Mouse (Mus musculus) heart, postnatal 0 days (tissue): Measurements from ENCODE around the gene Cd320. TPM values are rescaled to one million over a fixed set of nuclear protein-coding genes. Genes with fewer than 3 reads are reported as not detected.

ENCODE experiments used
- ATAC-seq: fragments of 200-750 bp; cut with Nextera tagmentation; 2 replicates; pipeline ENCODE4 v1.8.0; 2017; ENCODE audit warnings: low read depth, moderate number of reproducible peaks, moderate library complexity; ENCODE audit not compliant: insufficient read depth
- DNase-seq: peaks from one replicate; pipeline ENCODE4 v3.0.0-alpha.2; 2016; ENCODE audit warnings: low spot score
- H3K27ac ChIP-seq: fragments of 300-500 bp; sonication (generic); 2 replicates; pipeline ENCODE4 v1.5.1; 2014; ENCODE audit warnings: low read depth, mild to moderate bottlenecking
- H3K27me3 ChIP-seq: fragments of 300-500 bp; sonication (generic); 2 replicates; pipeline ENCODE4 v1.6.1; 2014; ENCODE audit warnings: low read length, mixed read lengths; ENCODE audit not compliant: control insufficient read depth, insufficient read depth
- H3K36me3 ChIP-seq: fragments of 300-500 bp; sonication (generic); replicated peaks from 2 replicates; pipeline ENCODE4 v1.6.1; 2014; ENCODE audit warnings: low read length, mixed read lengths; ENCODE audit not compliant: control insufficient read depth, insufficient read depth
- H3K4me1 ChIP-seq: fragments of 300-500 bp; sonication (generic); 2 replicates; pipeline ENCODE4 v1.6.1; 2014; ENCODE audit warnings: antibody characterized with exemption; ENCODE audit not compliant: control insufficient read depth, insufficient read depth
- H3K4me2 ChIP-seq: fragments of 300-500 bp; sonication (generic); 2 replicates; pipeline ENCODE4 v1.6.1; 2014; ENCODE audit warnings: low read depth, mild to moderate bottlenecking, low read length, moderate library complexity
- H3K4me3 ChIP-seq: fragments of 300-500 bp; sonication (generic); 2 replicates; pipeline ENCODE4 v1.5.1; 2014; ENCODE audit warnings: low read depth, low read length
- H3K9ac ChIP-seq: fragments of 300-500 bp; sonication (generic); replicated peaks from 2 replicates; pipeline ENCODE4 v1.6.1; 2014; ENCODE audit warnings: low read depth, low read length, mixed read lengths
- H3K9me3 ChIP-seq: fragments of 300-500 bp; sonication (generic); replicated peaks from 2 replicates; pipeline ENCODE4 v1.6.1; 2016; ENCODE audit warnings: low read length; ENCODE audit not compliant: control insufficient read depth
- CTCF ChIP-seq: IDR thresholded peaks from 2 replicates; pipeline ENCODE4 v1.5.1; 2016; ENCODE audit warnings: antibody characterized with exemption, control low read depth, low read depth
- EP300 ChIP-seq: IDR thresholded peaks from 2 replicates; pipeline ENCODE4 v1.6.1; 2016; ENCODE audit warnings: antibody characterized with exemption, low read depth
- WGBS: fragments of 180-500 bp; shearing (Covaris S2); extraction: QIAGEN DNeasy Blood & Tissue Kit; methylation state at CpG from one replicate; pipeline ENCODE4 v1.1.7; 2014; 5-methylcytosine and 5-hydroxymethylcytosine counted together
- polyA plus RNA-seq: library from polyadenylated mRNA; unstranded; fragments of >200 nt; fragmentation: Nextera tagmentation; extraction: Ambion mirVana; gene quantifications from 2 replicates; pipeline ENCODE4 v1.2.1, GENCODE M21; 2015
- total RNA-seq: library from RNA; depleted of rRNA; stranded (reverse); fragments of >200 nt; gene quantifications from 2 replicates; pipeline ENCODE4 v1.2.3, GENCODE M21; 2014; ENCODE audit warnings: low replicate concordance

The Cd320 gene
- total and polyA plus RNA-seq, 2 experiments from 2014 or later = 24.0 to 37.3 TPM

GRCm38 (mm10) chr17:33825462-33825861 is 17.4 kb upstream of the Cd320 start:
- Histone ChIP-seq H3K4me3 (0 out of 2 replicates have a peak overlapping the region, but pooled peaks have one; percentile 77), H3K9me3 (no peaks in the 10 kb centered on the region), H3K36me3 (peaks cover 33% of the 10 kb centered on the region), H3K27ac (no peak overlapping the region), H3K4me2 (peak overlapping the region; percentile 71), H3K27me3 (no peaks in the 10 kb centered on the region), H3K4me1 (peaks cover 24% of the 10 kb centered on the region), H3K9ac (peak overlapping the region; percentile 73)
- ATAC-seq = no peak
- 81% methylated on average over 8 of the region's 8 CpGs for WGBS
- no peak for DNase-seq
- TF ChIP-seq CTCF (no peak), EP300 (no peak)

GRCm38 (mm10) chr17:33826850-33827249 is 16.0 kb upstream of the Cd320 start:
- H3K27ac ChIP-seq = no peak overlapping the region
- no peak overlapping the region for H3K4me2 ChIP-seq
- H3K9ac ChIP-seq = no peak overlapping the region
- no peak for ATAC-seq
- peak; percentile 88 for TF ChIP-seq CTCF
- no peak for TF ChIP-seq EP300
- WGBS = 0% methylated on average over 3 of the region's 3 CpGs
- no peaks in the 10 kb centered on the region for H3K27me3 ChIP-seq
- no peaks in the 10 kb centered on the region for H3K9me3 ChIP-seq
- H3K36me3 ChIP-seq = peaks cover 31% of the 10 kb centered on the region
- DNase-seq = peak; percentile 84
- no peak overlapping the region for H3K4me3 ChIP-seq
- peaks cover 24% of the 10 kb centered on the region for H3K4me1 ChIP-seq

- no peaks in the 10 kb centered on the region for H3K9me3 ChIP-seq
- peak; percentile 90 for DNase-seq
- H3K27ac ChIP-seq = peak overlapping the region; percentile 84
- 0 out of 2 replicates have a peak overlapping the region, but pooled peaks have one; percentile 15 for H3K4me2 ChIP-seq
- H3K9ac ChIP-seq = no peak overlapping the region
- TF ChIP-seq EP300 = peak; percentile 92
- TF ChIP-seq CTCF = no peak; the same call in 1 of the 2 replicates
- WGBS = 8% methylated on average over 2 of the region's 2 CpGs
- peaks cover 16% of the 10 kb centered on the region for H3K4me1 ChIP-seq
- H3K36me3 ChIP-seq = peaks cover 40% of the 10 kb centered on the region
- no peak overlapping the region for H3K4me3 ChIP-seq
- ATAC-seq = peak; percentile 83
- no peaks in the 10 kb centered on the region for H3K27me3 ChIP-seq
These were observed 14.0 kb upstream of the Cd320 start for GRCm38 (mm10) chr17:33828892-33829291.

- H3K36me3 ChIP-seq = peaks cover 47% of the 10 kb centered on the region
These were observed 13.3 kb upstream of the Cd320 start for GRCm38 (mm10) chr17:33829561-33829960.

GRCm38 (mm10) chr17:33844196-33844595 is 1.3 kb downstream of the Cd320 start:
- Histone ChIP-seq H3K9me3 (no peaks in the 10 kb centered on the region), H3K27ac (no peak overlapping the region), H3K4me2 (no peak overlapping the region; the same call in 1 of the 2 replicates), H3K27me3 (no peaks in the 10 kb centered on the region), H3K9ac (peak overlapping the region; percentile 37; the same call in 1 of the 2 replicates), H3K4me1 (peaks cover 4% of the 10 kb centered on the region; the same call in 1 of the 2 replicates), H3K36me3 (peaks cover 19% of the 10 kb centered on the region; the same call in 1 of the 2 replicates), H3K4me3 (no peak overlapping the region)
- TF ChIP-seq CTCF = no peak
- WGBS = 73% methylated on average over 1 of the region's 1 CpGs
- no peak for ATAC-seq
- DNase-seq = no peak

More at GRCm38 (mm10) chr17:33829561-33829960, 13.3 kb upstream of the Cd320 start:
- peak overlapping the region; percentile 15; the same call in 1 of the 2 replicates for H3K4me2 ChIP-seq
- DNase-seq (no peak), ATAC-seq (no peak)
- H3K4me3 ChIP-seq = no peak overlapping the region
- WGBS = 72% methylated on average over 10 of the region's 10 CpGs
- H3K9me3 ChIP-seq = no peaks in the 10 kb centered on the region
- no peak for TF ChIP-seq EP300
- no peak for TF ChIP-seq CTCF
- peaks cover 16% of the 10 kb centered on the region for H3K4me1 ChIP-seq
- no peak overlapping the region for H3K9ac ChIP-seq
- H3K27ac ChIP-seq = peak overlapping the region; percentile 84
- no peaks in the 10 kb centered on the region for H3K27me3 ChIP-seq

- 60% methylated on average over 8 of the region's 8 CpGs for WGBS
- Histone ChIP-seq H3K4me2 (no peak overlapping the region), H3K4me3 (no peak overlapping the region), H3K4me1 (peaks cover 4% of the 10 kb centered on the region; the same call in 1 of the 2 replicates), H3K9me3 (no peaks in the 10 kb centered on the region), H3K36me3 (peaks cover 13% of the 10 kb centered on the region; the same call in 1 of the 2 replicates), H3K27me3 (no peaks in the 10 kb centered on the region), H3K9ac (no peak overlapping the region), H3K27ac (no peak overlapping the region)
- DNase-seq (no peak), ATAC-seq (no peak)
- no peak for TF ChIP-seq CTCF
- TF ChIP-seq EP300 = no peak
These were observed 5.2 kb downstream of the Cd320 start for GRCm38 (mm10) chr17:33848139-33848538.
